Mouse (Mus musculus): ENCODE measurements around the gene Gm5725. TPM values are rescaled to one million over a fixed set of nuclear protein-coding genes. Genes with fewer than 3 reads are reported as not detected.
"Not testable (repeated sequence)": the region's sequence is repeated elsewhere in the genome, so short reads cannot be mapped to it uniquely, and the experiment has no call there.

Gene Gm5725
- polyA plus RNA-seq (2014; fragmentation: Nextera tagmentation; extraction: Ambion mirVana) = not detected in 2 replicates

DNA sequence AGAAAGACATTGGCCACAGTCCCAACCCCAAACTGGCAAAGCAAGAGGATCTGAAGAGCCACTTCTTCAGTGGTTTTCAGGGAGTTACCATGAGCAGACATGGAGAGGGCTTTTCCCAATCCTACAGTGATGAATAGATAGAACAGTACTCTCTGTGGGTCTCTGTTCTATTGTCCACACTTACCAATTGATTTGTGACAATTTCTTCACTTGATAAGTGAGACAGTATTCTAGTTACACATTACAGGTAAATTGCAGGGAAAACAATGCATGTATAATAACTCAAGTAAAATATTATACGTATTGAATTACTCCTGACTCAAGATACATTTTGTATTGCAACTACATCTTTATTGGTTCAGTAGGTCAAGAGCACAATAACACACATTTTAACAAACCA lies at the start of gene Gm5725:
Gene Gm5725, minus strand, starts transcription at position 101 of the 400 bp plus-strand sequence.
- not testable (repeated sequence) for H3K4me2 ChIP-seq (ENCODE audit: low read depth, low read length, severe bottlenecking); H3K27ac ChIP-seq (ENCODE audit: low read depth, low read length); H3K27me3 ChIP-seq (ENCODE audit: control insufficient read depth, insufficient read depth, low read length); DNase-seq (ENCODE audit: low spot score); H3K4me3 ChIP-seq (ENCODE audit: low read depth, low read length); H3K9me3 ChIP-seq (ENCODE audit: control insufficient read depth, low read length); H3K4me1 ChIP-seq (replicated peaks; ENCODE audit: control insufficient read depth, insufficient read depth, low read length); H3K9ac ChIP-seq (ENCODE audit: low read length); H3K36me3 ChIP-seq (ENCODE audit: control insufficient read depth, insufficient read depth, low read length); ATAC-seq (replicated peaks; ENCODE audit: low FRiP score)
- no CpG with 5 or more reads among the region's 1 CpGs for WGBS

DNA sequence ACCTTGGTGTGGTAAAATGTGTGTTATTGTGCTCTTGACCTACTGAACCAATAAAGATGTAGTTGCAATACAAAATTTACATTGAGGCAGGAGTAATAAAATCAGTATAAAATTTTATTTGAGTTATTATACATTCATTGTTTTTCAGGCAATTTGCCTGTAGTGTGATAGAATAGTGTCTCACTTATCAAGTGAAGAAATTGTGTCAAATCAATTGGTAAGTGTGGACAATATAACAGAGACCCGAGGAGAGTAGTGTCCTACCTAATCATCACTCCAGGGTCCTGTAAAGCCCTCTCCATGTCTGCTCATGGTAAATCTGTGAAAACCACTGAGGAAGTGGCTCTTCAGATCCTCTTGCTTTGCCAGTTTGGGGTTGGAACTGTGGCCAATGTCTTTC lies 12.0 kb downstream of the Gm5725 start, which contains the start of gene Vmn1r135:
Gene Vmn1r135, plus strand, starts transcription at position 301 of the 400 bp plus-strand sequence.
- H3K4me2 ChIP-seq (ENCODE audit: low read depth, low read length, severe bottlenecking); H3K4me1 ChIP-seq (replicated peaks; ENCODE audit: control insufficient read depth, insufficient read depth, low read length); H3K4me3 ChIP-seq (ENCODE audit: low read depth, low read length); H3K27ac ChIP-seq (ENCODE audit: low read depth, low read length); H3K36me3 ChIP-seq (ENCODE audit: control insufficient read depth, insufficient read depth, low read length); ATAC-seq (replicated peaks; ENCODE audit: low FRiP score); H3K9ac ChIP-seq (ENCODE audit: low read length); H3K27me3 ChIP-seq (ENCODE audit: control insufficient read depth, insufficient read depth, low read length); H3K9me3 ChIP-seq (ENCODE audit: control insufficient read depth, low read length); DNase-seq (ENCODE audit: low spot score): not testable (repeated sequence)
- WGBS = no CpG with 5 or more reads among the region's 1 CpGs

DNA sequence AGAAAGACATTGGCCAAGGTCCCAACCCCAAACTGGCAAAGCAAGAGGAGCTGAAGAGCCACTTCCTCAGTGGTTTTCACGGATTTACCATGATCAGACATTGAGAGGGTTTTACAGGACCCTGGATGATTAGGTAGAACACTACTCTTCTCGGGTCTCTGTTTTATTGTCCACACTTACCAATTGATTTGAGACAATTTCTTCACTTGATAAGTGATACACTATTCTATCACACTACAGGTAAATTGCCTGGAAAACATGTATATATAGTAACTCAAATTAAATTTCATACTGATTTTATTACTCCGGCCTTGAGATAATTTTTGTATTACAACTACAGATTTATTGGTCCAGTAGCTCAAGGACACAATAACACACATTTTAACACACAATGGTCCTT lies 47.4 kb downstream of the Gm5725 start, which contains the start of gene Gm4177:
Gene Gm4177, minus strand, starts transcription at position 101 of the 400 bp plus-strand sequence.
- not testable (repeated sequence) for H3K27me3 ChIP-seq (ENCODE audit: control insufficient read depth, insufficient read depth, low read length); H3K9me3 ChIP-seq (ENCODE audit: control insufficient read depth, low read length); H3K9ac ChIP-seq (ENCODE audit: low read length); H3K36me3 ChIP-seq (ENCODE audit: control insufficient read depth, insufficient read depth, low read length); H3K27ac ChIP-seq (ENCODE audit: low read depth, low read length); H3K4me3 ChIP-seq (ENCODE audit: low read depth, low read length); ATAC-seq (replicated peaks; ENCODE audit: low FRiP score); H3K4me1 ChIP-seq (replicated peaks; ENCODE audit: control insufficient read depth, insufficient read depth, low read length); H3K4me2 ChIP-seq (ENCODE audit: low read depth, low read length, severe bottlenecking); DNase-seq (ENCODE audit: low spot score)
- WGBS = no CpG with 5 or more reads among the region's 3 CpGs

Other genes starting within 250 kb of the Gm5725 start
- not detected in 2 replicates for gene Vmn1r132, start 230.2 kb downstream of the Gm5725 start, polyA plus RNA-seq (2014; fragmentation: Nextera tagmentation; extraction: Ambion mirVana)
- gene Gm4175, start 82.8 kb downstream of the Gm5725 start, polyA plus RNA-seq (2014; fragmentation: Nextera tagmentation; extraction: Ambion mirVana) = not detected in 2 replicates
- not detected in 2 replicates for gene Gm4177, start 47.5 kb downstream of the Gm5725 start, polyA plus RNA-seq (2014; fragmentation: Nextera tagmentation; extraction: Ambion mirVana)
- not detected in 2 replicates for gene Vmn1r135, start 11.9 kb downstream of the Gm5725 start, polyA plus RNA-seq (2014; fragmentation: Nextera tagmentation; extraction: Ambion mirVana)
- not detected in 2 replicates for gene Gm5891, start 77.0 kb upstream of the Gm5725 start, polyA plus RNA-seq (2014; fragmentation: Nextera tagmentation; extraction: Ambion mirVana)
- gene Vmn1r137, start 150.3 kb upstream of the Gm5725 start, polyA plus RNA-seq (2014; fragmentation: Nextera tagmentation; extraction: Ambion mirVana) = not detected in 2 replicates
- not detected in 2 replicates for gene Vmn1r138, start 184.6 kb upstream of the Gm5725 start, polyA plus RNA-seq (2014; fragmentation: Nextera tagmentation; extraction: Ambion mirVana)
- gene Gm6176, start 212.0 kb upstream of the Gm5725 start, polyA plus RNA-seq (2014; fragmentation: Nextera tagmentation; extraction: Ambion mirVana) = not detected in 2 replicates
- gene Vmn1r139, start 224.8 kb upstream of the Gm5725 start, polyA plus RNA-seq (2014; fragmentation: Nextera tagmentation; extraction: Ambion mirVana) = not detected in 2 replicates

All from forebrain, embryonic 11.5 days (tissue).